Mouse (Mus musculus): ENCODE measurements at regions not wholly inside any gene's neighbourhood (a gene's known extent, or its start where the extent isn't known, plus 50 kb on each side); places are given as distances from the start of the nearest gene placed in this dataset.

GRCm38 (mm10) chr17:49367791-49368190 is 60.4 kb upstream of the Mocs1 start:
- no peak overlapping the region for H3K4me3 ChIP-seq (ENCODE audit: insufficient read depth, low read length)
- H3K4me1 ChIP-seq (ENCODE audit: control insufficient read depth, insufficient read depth, low read length) = no peaks in the 10 kb centered on the region
- H3K27ac ChIP-seq (ENCODE audit: insufficient read depth, low read length) = no peak overlapping the region
- TF ChIP-seq CTCF (IDR thresholded peaks at IDR 0.05; ENCODE audit: borderline replicate concordance, insufficient read depth, low read length) = no peak
- no peak for TF ChIP-seq POLR2A (IDR thresholded peaks at IDR 0.05; ENCODE audit: low read depth, low read length)

DNA sequence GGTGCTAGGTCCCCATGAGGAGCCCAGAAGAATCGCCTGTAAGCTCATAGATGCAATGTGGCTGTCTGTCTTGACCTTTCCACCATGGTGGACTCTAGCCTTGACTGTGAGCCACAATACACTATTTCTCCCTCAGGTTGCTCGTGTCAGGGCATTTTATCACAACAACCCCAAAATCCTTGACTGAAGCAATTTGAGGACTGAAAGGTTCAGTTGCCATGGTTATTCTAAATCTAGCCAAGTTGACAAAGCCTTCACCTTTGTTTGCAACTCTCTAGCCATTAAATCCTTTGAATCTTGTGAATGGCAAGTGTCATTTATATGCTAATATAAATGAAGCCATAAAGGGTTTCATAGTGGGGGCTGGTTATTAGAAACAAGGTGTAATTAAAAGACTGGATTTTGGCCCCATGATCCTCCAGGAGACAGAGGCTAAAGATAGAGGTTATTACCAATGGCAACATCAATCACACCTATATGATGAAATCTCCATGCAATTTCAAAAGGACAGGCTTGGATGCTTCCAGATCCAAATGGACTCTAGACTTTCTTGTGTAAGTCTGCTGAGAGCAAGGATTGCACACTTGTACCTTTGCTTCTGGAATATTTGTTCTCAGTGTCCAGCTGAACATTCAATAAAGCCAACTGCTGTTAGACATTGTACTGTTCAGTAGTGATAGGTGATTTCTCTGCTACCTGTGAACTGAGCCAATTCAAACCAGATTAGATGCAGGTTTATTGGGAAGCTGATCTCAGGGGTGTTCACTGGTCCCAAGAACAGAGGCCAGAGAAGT is 59.5 kb upstream of the Mocs1 start:
- H3K27ac ChIP-seq (ENCODE audit: insufficient read depth, low read length) = no peak overlapping the region
- no peaks in the 10 kb centered on the region for H3K4me1 ChIP-seq (ENCODE audit: control insufficient read depth, insufficient read depth, low read length)
- no peak overlapping the region for H3K4me3 ChIP-seq (ENCODE audit: insufficient read depth, low read length)
- TF ChIP-seq CTCF (IDR thresholded peaks at IDR 0.05; ENCODE audit: borderline replicate concordance, insufficient read depth, low read length) (no peak), POLR2A (IDR thresholded peaks at IDR 0.05; ENCODE audit: low read depth, low read length) (no peak)

- H3K4me3 ChIP-seq (ENCODE audit: insufficient read depth, low read length) = no peak overlapping the region
- TF ChIP-seq CTCF (IDR thresholded peaks at IDR 0.05; ENCODE audit: borderline replicate concordance, insufficient read depth, low read length) (no peak), POLR2A (IDR thresholded peaks at IDR 0.05; ENCODE audit: low read depth, low read length) (no peak)
- H3K4me1 ChIP-seq (ENCODE audit: control insufficient read depth, insufficient read depth, low read length) = no peaks in the 10 kb centered on the region
- no peak overlapping the region for H3K27ac ChIP-seq (ENCODE audit: insufficient read depth, low read length)
These were observed 50.5 kb upstream of the Mocs1 start for GRCm38 (mm10) chr17:49377626-49378025.

Measured in embryonic fibroblast, embryonic 13.5 days (primary cell).